Mouse (Mus musculus) embryonic facial prominence, embryonic 11.5 days (tissue): ENCODE data around the gene Ddias. TPM values are rescaled to one million over a fixed set of nuclear protein-coding genes. Genes with fewer than 3 reads are reported as not detected.

Source experiments
- polyA plus RNA-seq: library from polyadenylated mRNA; unstranded; fragments of >200 nt; fragmentation: Nextera tagmentation; extraction: Ambion mirVana; gene quantifications from 2 replicates; pipeline ENCODE4 v1.2.1, GENCODE M21; 2014

The Ddias gene
- polyA plus RNA-seq, 1 experiment from 2014 or later = 29.7 TPM

Other genes starting within 250 kb of the Ddias start
- 6.9 and 8.8 TPM in 2 replicates for gene Ankrd42, start 237.1 kb downstream of the Ddias start, polyA plus RNA-seq
- gene Pcf11, start 204.3 kb downstream of the Ddias start, polyA plus RNA-seq = 24.0 and 24.1 TPM in 2 replicates
- gene Rab30, start 132.6 kb downstream of the Ddias start, polyA plus RNA-seq = 21.4 and 23.8 TPM in 2 replicates
- 20.5 and 21.2 TPM in 2 replicates for gene Prcp, start 223 bp upstream of the Ddias start, polyA plus RNA-seq
- gene Fam181b, start 205.6 kb upstream of the Ddias start, polyA plus RNA-seq = 7.1 and 8.1 TPM in 2 replicates